Mouse (Mus musculus): ENCODE data around the gene Scmh1.
"Not testable (repeated sequence)": the region's sequence is repeated elsewhere in the genome, so short reads cannot be mapped to it uniquely, and the experiment has no call there.

The Scmh1 gene

GRCm38 (mm10) chr4:120405144-120405805 is at the start of gene Scmh1:
Gene Scmh1 (plus strand): TSS chr4:120405281.
- peak; percentile 74 for DNase-seq

- no peak for DNase-seq
Observed at GRCm38 (mm10) chr4:120360011-120360521, 45.0 kb upstream of the Scmh1 start.

- DNase-seq: no peak
Observed at GRCm38 (mm10) chr4:120364729-120365128, 40.4 kb upstream of the Scmh1 start.

- DNase-seq: no peak
Observed at GRCm38 (mm10) chr4:120365456-120365855, 39.6 kb upstream of the Scmh1 start.

- DNase-seq: no peak
Observed at GRCm38 (mm10) chr4:120368031-120368430, 37.0 kb upstream of the Scmh1 start.

GRCm38 (mm10) chr4:120368663-120369062 is 36.4 kb upstream of the Scmh1 start:
- peak; percentile 59 for DNase-seq

GRCm38 (mm10) chr4:120369156-120369555 is 35.9 kb upstream of the Scmh1 start:
- DNase-seq: peak; percentile 33

- DNase-seq: no peak
Observed at GRCm38 (mm10) chr4:120369861-120370366, 35.2 kb upstream of the Scmh1 start.

GRCm38 (mm10) chr4:120372838-120373237 is 32.2 kb upstream of the Scmh1 start:
- no peak for DNase-seq

GRCm38 (mm10) chr4:120373813-120374212 is 31.3 kb upstream of the Scmh1 start:
- DNase-seq: no peak

GRCm38 (mm10) chr4:120380811-120381391 is 24.2 kb upstream of the Scmh1 start:
- peak; percentile 47 for DNase-seq

GRCm38 (mm10) chr4:120385496-120385895 is 19.6 kb upstream of the Scmh1 start:
- DNase-seq: no peak

GRCm38 (mm10) chr4:120387496-120387895 is 17.6 kb upstream of the Scmh1 start:
- DNase-seq: peak; percentile 39

GRCm38 (mm10) chr4:120387968-120388367 is 17.1 kb upstream of the Scmh1 start:
- no peak for DNase-seq

- no peak for DNase-seq
Observed at GRCm38 (mm10) chr4:120388998-120389542, 16.0 kb upstream of the Scmh1 start.

GRCm38 (mm10) chr4:120389546-120389945 is 15.5 kb upstream of the Scmh1 start:
- no peak for DNase-seq

- DNase-seq: no peak
Observed at GRCm38 (mm10) chr4:120391591-120391990, 13.5 kb upstream of the Scmh1 start.

- no peak for DNase-seq
Observed at GRCm38 (mm10) chr4:120392341-120392740, 12.7 kb upstream of the Scmh1 start.

- peak; percentile 11 for DNase-seq
Observed at GRCm38 (mm10) chr4:120392748-120393147, 12.3 kb upstream of the Scmh1 start.

- no peak for DNase-seq
Observed at GRCm38 (mm10) chr4:120400251-120400650, 4.8 kb upstream of the Scmh1 start.

- not testable (repeated sequence) for DNase-seq
Observed at GRCm38 (mm10) chr4:120402105-120402504, 3.0 kb upstream of the Scmh1 start.

GRCm38 (mm10) chr4:120404247-120404646 is 834 bp upstream of the Scmh1 start:
- no peak for DNase-seq

GRCm38 (mm10) chr4:120404778-120405143 is 320 bp upstream of the Scmh1 start:
- no peak for DNase-seq
